Mouse (Mus musculus) right cerebral cortex, postnatal 4 days (tissue): ENCODE data around the gene Serinc1.
"Not testable (repeated sequence)": the region's sequence is repeated elsewhere in the genome, so short reads cannot be mapped to it uniquely, and the experiment has no call there.

Experiments used
- DNase-seq: peaks from one replicate; pipeline ENCODE4 v3.0.0-alpha.2; 2022

Gene Serinc1

DNA sequence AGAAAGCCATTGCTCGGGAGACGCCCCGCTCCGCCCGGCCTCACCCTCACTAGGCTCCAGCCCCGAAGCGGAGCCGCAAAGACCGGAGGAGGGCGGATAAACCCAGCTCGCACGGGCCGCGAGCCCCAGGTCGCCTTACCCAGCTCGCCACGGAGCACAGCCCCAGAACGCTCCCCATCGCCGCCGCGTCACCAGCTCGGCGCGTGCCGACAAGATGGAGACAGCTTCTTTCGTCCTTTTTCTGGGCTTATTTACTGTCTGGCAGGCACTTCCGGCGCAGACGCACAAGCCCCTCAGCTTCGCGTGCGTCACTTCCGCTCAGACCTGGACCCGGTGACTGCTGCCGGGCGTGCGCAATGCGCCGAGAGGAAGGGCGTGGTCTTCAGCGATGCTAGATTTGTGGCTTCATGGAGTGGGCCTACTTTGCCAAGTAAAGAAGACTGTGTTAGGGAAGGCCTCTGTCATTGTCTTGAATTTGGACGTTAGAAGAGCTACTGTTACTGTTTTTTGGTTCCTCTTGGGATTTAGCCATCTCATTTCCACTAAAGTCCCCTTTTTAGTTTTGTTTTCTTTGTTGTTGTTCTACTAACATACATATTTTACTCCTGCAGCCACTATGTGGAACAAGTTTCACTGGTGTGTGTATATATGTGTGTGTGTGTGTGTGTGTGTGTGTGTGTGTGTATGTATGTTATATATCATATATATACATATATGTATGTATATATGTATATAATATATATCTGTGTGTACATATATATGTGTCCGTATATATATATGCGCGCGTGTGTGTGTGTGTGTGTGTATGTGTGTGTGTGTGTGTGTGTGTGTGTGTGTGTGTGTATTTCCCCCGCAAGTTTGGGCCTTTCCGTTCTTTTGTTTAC is at the start of gene Serinc1:
Serinc1 (minus strand) TSS at position 313 of the 884 bp plus-strand sequence.
- DNase-seq: peak; percentile 92

- no peak for DNase-seq
Observed at GRCm38 (mm10) chr10:57576721-57577120, 44.4 kb upstream of the Serinc1 start.

GRCm38 (mm10) chr10:57572130-57572529 is 39.8 kb upstream of the Serinc1 start:
- no peak for DNase-seq

DNA sequence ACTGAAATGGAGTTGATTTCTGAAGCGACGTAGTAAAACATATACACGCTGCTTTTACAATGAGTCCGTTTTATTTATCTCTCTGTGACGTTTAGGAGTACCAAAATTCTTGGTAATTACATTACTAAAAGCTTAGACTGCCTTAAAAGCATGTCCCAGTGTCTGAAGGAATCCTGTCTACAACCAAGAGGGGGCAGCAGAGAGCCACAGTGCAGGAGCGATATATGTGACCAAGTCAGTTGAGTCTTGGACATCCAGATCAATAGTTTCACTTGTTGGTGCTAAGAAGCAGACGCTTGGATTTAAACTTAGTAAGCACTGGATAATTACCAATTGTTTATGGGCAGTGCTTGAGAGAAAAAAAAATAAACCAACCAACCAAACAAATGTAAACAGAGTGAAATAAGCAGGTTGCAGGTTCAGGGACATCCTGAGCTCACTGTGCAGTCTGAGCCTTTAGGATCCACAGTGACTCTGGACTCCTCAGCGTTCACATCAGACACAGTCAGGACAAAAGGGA is 38.9 kb upstream of the Serinc1 start:
- peak; percentile 57 for DNase-seq

GRCm38 (mm10) chr10:57569023-57569931 is 36.9 kb upstream of the Serinc1 start:
- DNase-seq: peak; percentile 23

- DNase-seq: no peak
Observed at GRCm38 (mm10) chr10:57566221-57566620, 33.9 kb upstream of the Serinc1 start.

- DNase-seq: no peak
Observed at GRCm38 (mm10) chr10:57557597-57557996, 25.3 kb upstream of the Serinc1 start.

DNA sequence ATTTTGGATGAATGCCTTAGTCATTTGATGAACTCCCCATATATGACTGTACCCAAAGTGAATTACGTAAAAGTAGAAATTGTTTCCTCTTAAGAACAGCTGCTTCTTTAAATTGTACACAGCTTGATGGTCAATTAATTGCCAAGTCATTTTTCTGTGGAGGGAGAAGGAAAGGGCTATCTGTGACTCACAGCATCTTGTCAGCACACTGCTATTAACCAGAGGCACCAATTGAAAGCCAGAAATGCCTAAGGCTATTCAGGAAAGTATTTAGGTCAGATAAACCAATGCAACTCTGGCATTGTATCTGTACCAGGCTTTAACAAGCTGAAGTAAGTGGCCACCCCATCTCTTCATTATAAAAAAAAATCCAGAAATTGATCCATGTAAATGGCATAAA is 21.4 kb upstream of the Serinc1 start:
- DNase-seq: no peak

DNA sequence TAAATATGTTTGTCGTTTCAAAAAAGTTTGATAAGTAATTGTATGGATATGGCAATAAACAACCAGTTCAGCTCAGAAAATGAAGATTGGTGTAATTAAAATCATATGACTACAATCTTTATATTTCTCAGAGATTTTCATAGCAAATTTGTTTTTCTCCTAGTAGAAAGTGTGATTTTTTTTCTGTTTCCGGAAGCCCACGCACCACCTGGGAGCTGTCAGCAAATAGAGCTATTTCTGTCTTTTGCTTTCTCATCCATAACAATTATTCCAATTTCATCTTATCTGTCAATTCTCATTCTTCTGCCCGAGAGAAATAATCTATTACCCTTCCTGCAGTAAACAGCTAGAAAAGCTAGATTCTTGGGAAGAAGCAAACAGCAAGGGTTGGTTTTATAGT is 17.3 kb upstream of the Serinc1 start:
- DNase-seq: no peak

DNA sequence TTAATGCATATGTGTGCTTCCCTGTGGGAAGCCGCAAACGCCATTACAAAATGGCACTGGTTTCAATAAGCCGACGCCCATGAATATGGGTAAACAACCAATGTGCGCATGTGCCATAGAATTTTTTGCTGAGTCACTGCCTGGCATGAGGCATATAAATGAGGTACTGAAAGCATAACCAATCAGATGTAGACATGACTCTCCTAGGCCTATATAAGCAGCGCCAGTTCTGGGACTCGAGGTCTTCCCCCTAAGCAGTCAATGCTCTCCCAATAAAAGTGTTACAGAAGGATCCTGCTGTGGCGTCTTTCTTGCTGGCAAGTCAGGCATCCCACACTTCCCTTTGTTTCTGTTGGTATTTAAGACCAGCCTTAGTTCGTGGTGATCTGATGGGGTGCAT is 11.6 kb upstream of the Serinc1 start:
- DNase-seq: not testable (repeated sequence)

DNA sequence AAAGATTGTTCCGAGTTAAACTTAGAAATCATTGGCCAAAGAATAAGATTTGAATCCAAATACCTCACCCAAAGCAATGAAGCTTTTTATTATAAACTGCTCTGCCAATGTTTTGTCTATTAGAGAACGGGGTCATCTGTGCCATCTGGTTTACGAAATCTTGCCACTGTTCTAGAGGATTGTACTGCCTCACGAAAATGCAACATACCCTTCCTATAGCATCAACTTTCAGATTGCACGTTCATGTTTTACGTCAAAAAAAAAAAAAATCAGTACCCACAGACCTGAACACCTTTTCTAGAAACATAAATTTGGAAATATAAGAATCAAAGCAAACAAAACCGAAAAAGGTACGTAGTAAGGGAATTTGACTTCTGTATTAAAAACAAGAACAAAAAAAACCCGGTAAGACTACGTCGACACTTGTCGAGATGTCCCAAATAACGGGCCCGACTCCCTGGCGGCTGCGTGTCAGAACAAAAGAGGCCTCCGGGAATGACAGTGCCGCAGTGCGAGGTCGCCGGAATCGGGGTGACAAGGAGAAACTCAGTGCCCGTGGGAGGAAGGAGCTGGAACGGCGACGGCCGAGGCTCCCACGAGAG is 613 bp downstream of the Serinc1 start:
- DNase-seq: no peak

DNA sequence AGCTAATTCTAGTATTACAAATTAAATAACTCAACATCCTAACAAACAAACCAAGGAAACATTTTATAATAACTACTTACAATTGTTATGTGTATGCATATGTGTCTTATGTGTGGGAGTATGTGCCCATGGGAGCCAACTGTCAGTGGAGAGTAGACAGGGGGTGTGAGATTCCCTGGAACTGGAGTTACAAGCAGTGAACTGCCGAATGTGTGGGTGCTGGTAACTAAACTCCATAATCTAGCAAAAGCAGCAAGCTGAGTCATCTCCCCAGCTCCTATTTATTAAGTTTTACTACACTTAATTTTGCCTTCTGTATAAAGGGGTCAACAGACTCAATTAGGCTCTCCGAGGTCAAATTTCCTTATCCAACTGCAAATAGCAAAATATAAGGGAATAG is 1.3 kb downstream of the Serinc1 start:
- DNase-seq: no peak

DNA sequence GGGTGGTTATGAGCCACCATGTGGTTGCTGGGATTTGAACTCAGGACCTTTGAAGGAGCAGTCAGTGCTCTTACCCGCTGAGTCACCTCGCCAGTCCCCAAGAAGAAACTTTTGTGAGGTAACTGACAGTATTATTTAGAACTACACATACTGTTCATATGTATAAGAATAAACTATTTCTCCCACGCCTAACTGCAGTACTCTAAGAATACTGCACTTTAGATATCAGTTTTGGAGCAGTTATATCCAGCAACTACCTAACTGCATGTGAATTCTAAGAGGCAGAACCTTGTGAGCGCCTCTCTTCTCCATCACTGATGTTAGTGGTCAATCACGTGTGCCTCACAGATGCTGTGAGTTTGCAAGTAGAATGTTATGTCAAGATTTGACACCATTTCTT is 5.9 kb downstream of the Serinc1 start:
- DNase-seq: no peak

DNA sequence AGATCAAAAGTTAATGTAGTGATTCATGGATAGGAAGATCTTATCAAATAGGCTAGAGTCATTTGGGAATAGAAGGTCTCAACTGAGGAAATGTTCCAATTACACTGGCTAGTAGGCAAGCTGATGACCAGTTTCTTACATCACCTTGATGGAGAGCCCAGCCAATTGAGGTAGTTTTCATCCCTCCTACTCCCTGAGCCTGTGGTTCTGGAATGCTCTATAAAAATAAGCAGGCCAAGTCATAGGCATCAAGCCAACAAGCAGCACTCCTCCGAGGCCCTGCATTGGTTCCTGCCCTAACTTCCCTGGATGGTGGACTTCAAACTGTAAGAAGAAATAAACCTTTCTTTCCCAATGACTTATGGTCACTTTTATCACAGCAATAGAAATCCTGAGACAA is 17.1 kb downstream of the Serinc1 start:
- DNase-seq: no peak

- no peak for DNase-seq
Observed at GRCm38 (mm10) chr10:57514616-57515015, 17.7 kb downstream of the Serinc1 start.

DNA sequence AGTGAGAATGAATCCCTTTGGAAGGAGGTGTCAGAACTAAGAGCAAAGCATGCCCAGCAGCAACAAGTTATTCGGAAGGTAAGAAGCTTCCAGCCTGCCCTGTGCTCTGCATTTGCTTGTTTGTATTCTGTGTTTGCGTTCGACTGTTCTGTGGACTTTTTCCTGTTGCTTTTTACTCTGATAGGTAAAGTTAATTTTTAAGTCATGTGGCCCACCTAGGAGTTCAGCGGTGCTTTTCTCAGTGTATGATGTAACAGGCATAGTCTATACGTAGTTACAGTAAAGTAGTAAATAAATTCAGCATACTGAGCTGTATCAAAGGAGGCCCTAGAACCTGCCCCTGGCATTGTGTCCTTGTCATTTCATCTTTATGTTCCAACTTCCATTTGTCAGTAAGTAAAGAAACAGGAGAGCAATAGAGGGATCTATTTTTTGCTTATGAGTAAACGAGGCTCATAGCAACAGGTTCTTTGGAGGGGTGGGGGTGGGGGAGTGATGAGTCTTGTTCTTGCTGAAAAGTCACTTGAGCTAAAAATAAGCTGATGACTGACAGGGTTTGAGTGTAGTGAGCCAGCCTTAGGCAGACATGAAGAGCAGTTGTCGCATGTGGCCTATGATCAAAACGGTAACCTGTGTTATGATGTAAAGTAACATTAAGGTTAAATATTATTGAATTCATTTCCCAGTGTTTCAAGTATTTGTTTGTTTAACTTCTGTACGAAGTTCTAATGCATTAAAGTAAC is 32.7 kb downstream of the Serinc1 start:
- DNase-seq: no peak

GRCm38 (mm10) chr10:57492050-57492449 is 40.3 kb downstream of the Serinc1 start:
- DNase-seq: no peak

GRCm38 (mm10) chr10:57488591-57488990 is 43.7 kb downstream of the Serinc1 start:
- DNase-seq: no peak

DNA sequence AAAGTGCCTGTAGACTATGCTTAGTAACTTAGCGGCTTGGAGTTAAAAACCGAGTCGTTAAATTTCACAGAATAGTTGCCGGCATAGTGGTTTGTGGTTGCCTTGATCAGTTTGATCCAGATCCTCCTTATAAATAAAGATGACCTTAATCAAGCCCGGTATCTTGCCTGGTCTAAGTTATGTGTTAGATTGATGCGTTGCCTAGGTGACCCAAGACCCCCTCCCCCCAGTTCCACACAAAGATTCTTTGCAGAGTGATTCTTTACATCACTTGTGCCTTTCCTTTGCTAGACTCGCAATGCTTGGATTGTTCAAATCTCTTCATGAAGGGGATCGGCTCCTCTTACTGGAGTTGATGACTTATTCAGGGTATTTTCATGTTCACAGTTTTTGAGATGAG is 45.1 kb downstream of the Serinc1 start:
- no peak for DNase-seq

DNA sequence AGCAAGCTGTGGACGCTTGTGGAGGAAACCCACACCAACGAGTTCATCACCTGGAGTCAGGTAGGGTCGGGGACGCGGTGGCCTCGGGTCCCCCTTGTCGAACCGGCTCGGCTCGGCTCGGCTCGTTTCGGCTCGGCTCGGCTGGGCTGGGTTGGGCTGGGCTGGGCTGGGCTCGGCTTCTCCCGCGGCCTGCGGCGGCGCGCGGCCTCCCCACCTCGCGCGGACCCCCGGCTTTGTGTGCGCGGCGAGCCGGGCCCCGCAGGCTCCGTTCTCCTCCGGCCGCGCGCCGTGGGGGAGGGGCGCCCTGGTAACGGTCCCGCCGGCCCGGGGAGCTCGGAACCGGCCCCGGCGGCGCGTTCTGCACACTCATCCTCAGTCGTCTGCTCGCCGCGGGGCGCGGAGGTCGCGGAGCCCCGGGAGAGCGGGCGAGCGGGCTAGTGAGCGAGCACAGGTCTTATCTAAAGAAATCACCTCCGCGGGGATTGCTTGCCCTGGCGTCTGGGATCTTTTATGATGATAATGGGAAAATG is 45.7 kb downstream of the Serinc1 start:
- peak; percentile 77 for DNase-seq

GRCm38 (mm10) chr10:57485908-57486541 is 46.3 kb downstream of the Serinc1 start, which contains the start of gene Hsf2:
Gene Hsf2, plus strand, starts transcription at chr10:57486385.
- DNase-seq: peak; percentile 93
